Comparison of ENCODE assay signal across 9 mouse cellular contexts in genomic region chr15:5513146-5513545, GRCm38 (mm10).
DNase-seq lines count a peak whose midpoint lies in the region; ATAC-seq and TF ChIP-seq lines count a peak whose summit lies in the region.
"Had no signal": no experiment of that assay in that cellular context is flagged by ENCODE, and none has a peak within 500 bp of the region (broad histone marks: within the 10 kb centered on the region; RNA-seq: fewer than 3 reads in every experiment).

No protein-coding gene starts in this region.

- no peak for TF ChIP-seq CTCF in lung, embryonic 14.5 days (IDR thresholded peaks at IDR 0.05; ENCODE audit: low read depth)
- TF ChIP-seq CTCF in lung, adult 2 months (IDR thresholded peaks at IDR 0.05; ENCODE audit: insufficient read depth, low read length): no peak
- TF ChIP-seq CTCF in gastrocnemius, adult 2 months (IDR thresholded peaks at IDR 0.05): no peak
- no peak for TF ChIP-seq CTCF in left cerebral cortex, adult 2 months (IDR thresholded peaks at IDR 0.05)

- H3K9me3 ChIP-seq in lung, embryonic 14.5 days (ENCODE audit: low read depth, low read length): no peaks in the 10 kb centered on the region
- no peaks in the 10 kb centered on the region for H3K9me3 ChIP-seq in limb, embryonic 15.5 days
- no peaks in the 10 kb centered on the region for H3K9me3 ChIP-seq in forebrain, embryonic 14.5 days (replicated peaks; ENCODE audit: control insufficient read depth, low read length)
- H3K9me3 ChIP-seq: embryonic facial prominence, embryonic 12.5 days; limb, embryonic 12.5 days had no signal

- H3K27ac ChIP-seq in lung, embryonic 14.5 days (ENCODE audit: low read depth): no peak overlapping the region
- H3K27ac ChIP-seq in gastrocnemius, adult 2 months: no peak overlapping the region
- no peak overlapping the region for H3K27ac ChIP-seq in limb, embryonic 15.5 days
- H3K27ac ChIP-seq in forebrain, embryonic 14.5 days (ENCODE audit: low read depth, low read length): no peak overlapping the region
- no peak overlapping the region for H3K27ac ChIP-seq in left cerebral cortex, adult 2 months
- H3K27ac ChIP-seq: embryonic facial prominence, embryonic 12.5 days; limb, embryonic 12.5 days had no signal

- no peak overlapping the region for H3K4me2 ChIP-seq in lung, embryonic 14.5 days
- no peak overlapping the region for H3K4me2 ChIP-seq in limb, embryonic 15.5 days
- no peak overlapping the region for H3K4me2 ChIP-seq in forebrain, embryonic 14.5 days (ENCODE audit: low read length)
- H3K4me2 ChIP-seq: embryonic facial prominence, embryonic 12.5 days; limb, embryonic 12.5 days had no signal

- H3K9ac ChIP-seq in lung, embryonic 14.5 days: no peak overlapping the region
- no peak overlapping the region for H3K9ac ChIP-seq in limb, embryonic 15.5 days
- H3K9ac ChIP-seq in forebrain, embryonic 14.5 days (ENCODE audit: low read length): no peak overlapping the region
- H3K9ac ChIP-seq: embryonic facial prominence, embryonic 12.5 days; limb, embryonic 12.5 days had no signal

- DNase-seq in lung, embryonic 14.5 days: peak; percentile 5
- DNase-seq in lung, adult 2 months: no peak
- peak; percentile 51 for DNase-seq in gastrocnemius, adult 2 months
- peak; percentile 56 for DNase-seq in thymus, postnatal 25 days
- DNase-seq in forebrain, embryonic 14.5 days (ENCODE audit: low spot score): no peak
- no peak for DNase-seq in left cerebral cortex, adult 2 months (ENCODE audit: extremely low spot score in 1 of 2, low spot score in 2 of 2)

- H3K27me3 ChIP-seq in lung, embryonic 14.5 days (ENCODE audit: insufficient read depth, low read length): no peaks in the 10 kb centered on the region
- H3K27me3 ChIP-seq in limb, embryonic 15.5 days: no peaks in the 10 kb centered on the region
- no peaks in the 10 kb centered on the region for H3K27me3 ChIP-seq in forebrain, embryonic 14.5 days (replicated peaks; ENCODE audit: control insufficient read depth, insufficient read depth, low read length)
- H3K27me3 ChIP-seq: embryonic facial prominence, embryonic 12.5 days; limb, embryonic 12.5 days had no signal

- WGBS in lung, embryonic 14.5 days: 51% methylated on average over 4 of the region's 4 CpGs
- 41% methylated on average over 4 of the region's 4 CpGs for WGBS in lung, adult 2 months
- 47% methylated on average over 4 of the region's 4 CpGs for WGBS in limb, embryonic 15.5 days
- 62% methylated on average over 4 of the region's 4 CpGs for WGBS in forebrain, embryonic 14.5 days

- TF ChIP-seq POLR2A in lung, adult 2 months (IDR thresholded peaks at IDR 0.05; ENCODE audit: borderline replicate concordance, extremely low read depth, low read depth, low read length): no peak

- ATAC-seq in lung, embryonic 14.5 days (ENCODE audit: insufficient read depth): peak; percentile 69; the same call in 1 of the 2 replicates
- ATAC-seq in limb, embryonic 15.5 days (ENCODE audit: insufficient number of reproducible peaks, low FRiP score, low TSS enrichment, low read depth): peak; percentile 75; the same call in 1 of the 2 replicates
- ATAC-seq in forebrain, embryonic 14.5 days: no peak

- H3K36me3 ChIP-seq in lung, embryonic 14.5 days (ENCODE audit: insufficient read depth): no peaks in the 10 kb centered on the region
- no peaks in the 10 kb centered on the region for H3K36me3 ChIP-seq in limb, embryonic 15.5 days
- H3K36me3 ChIP-seq in forebrain, embryonic 14.5 days (ENCODE audit: control insufficient read depth, insufficient read depth, low read length): no peaks in the 10 kb centered on the region
- H3K36me3 ChIP-seq: embryonic facial prominence, embryonic 12.5 days; limb, embryonic 12.5 days had no signal

- no peaks in the 10 kb centered on the region; the same call in 1 of the 2 replicates for H3K4me1 ChIP-seq in lung, embryonic 14.5 days (ENCODE audit: insufficient read depth)
- no peaks in the 10 kb centered on the region for H3K4me1 ChIP-seq in lung, adult 2 months (ENCODE audit: control insufficient read depth, insufficient read depth, low read length)
- H3K4me1 ChIP-seq in limb, embryonic 15.5 days: no peaks in the 10 kb centered on the region
- H3K4me1 ChIP-seq in forebrain, embryonic 14.5 days (ENCODE audit: control insufficient read depth, insufficient read depth, low read length): no peaks in the 10 kb centered on the region
- H3K4me1 ChIP-seq: embryonic facial prominence, embryonic 12.5 days had no signal

- H3K4me3 ChIP-seq in lung, embryonic 14.5 days (ENCODE audit: low read depth, low read length): no peak overlapping the region
- no peak overlapping the region for H3K4me3 ChIP-seq in lung, adult 2 months (replicated peaks; ENCODE audit: extremely low read depth, low read depth, low read length)
- no peak overlapping the region for H3K4me3 ChIP-seq in gastrocnemius, adult 2 months
- no peak overlapping the region for H3K4me3 ChIP-seq in limb, embryonic 15.5 days
- H3K4me3 ChIP-seq in forebrain, embryonic 14.5 days (ENCODE audit: low read depth, low read length): no peak overlapping the region
- no peak overlapping the region for H3K4me3 ChIP-seq in left cerebral cortex, adult 2 months
- H3K4me3 ChIP-seq: embryonic facial prominence, embryonic 12.5 days; limb, embryonic 12.5 days had no signal

- intact Hi-C loops in gastrocnemius, adult 2 months (cut with DNase I): no loop called here
- intact Hi-C loops in left cerebral cortex, adult 2 months (cut with DNase I): no loop called here

Comparison
In these comparisons a context has a peak if more than half of its experiments do, and no peak if none do; other contexts are left out.
1. DNase-seq: peak in lung, embryonic 14.5 days (single experiment), gastrocnemius, adult 2 months (single experiment) and thymus, postnatal 25 days (single experiment); none in lung, adult 2 months (single experiment), forebrain, embryonic 14.5 days (single experiment) and left cerebral cortex, adult 2 months (0 of 2).